Mouse (Mus musculus) cerebellum, adult 11-12 months (tissue): ENCODE results near the gene Nav3.

Experiments
- DNase-seq: peaks from one replicate; pipeline ENCODE4 v3.0.0; 2022

Nav3 gene

GRCm38 (mm10) chr10:109793491-109793890 lies 662.5 kb downstream of the Nav3 start:
- no peak for DNase-seq

GRCm38 (mm10) chr10:109788728-109789127 lies 667.3 kb downstream of the Nav3 start:
- DNase-seq, result no peak

- no peak for DNase-seq
Measured at GRCm38 (mm10) chr10:109779109-109779508, 676.9 kb downstream of the Nav3 start.

- no peak for DNase-seq
Measured at GRCm38 (mm10) chr10:109769092-109769491, 686.9 kb downstream of the Nav3 start.

GRCm38 (mm10) chr10:109765650-109766049 lies 690.4 kb downstream of the Nav3 start:
- DNase-seq, result no peak

- peak; percentile 15 for DNase-seq
Measured at GRCm38 (mm10) chr10:109764412-109765101, 691.4 kb downstream of the Nav3 start.

GRCm38 (mm10) chr10:109758921-109759600 lies 696.9 kb downstream of the Nav3 start:
- peak; percentile 51 for DNase-seq

- no peak for DNase-seq
Measured at GRCm38 (mm10) chr10:109746901-109747300, 709.1 kb downstream of the Nav3 start.

- DNase-seq, result peak; percentile 98
Measured at GRCm38 (mm10) chr10:109741664-109742063, 714.3 kb downstream of the Nav3 start.

GRCm38 (mm10) chr10:109740326-109740725 lies 715.7 kb downstream of the Nav3 start:
- DNase-seq, result peak; percentile 36

- no peak for DNase-seq
Measured at GRCm38 (mm10) chr10:109723646-109724045, 732.4 kb downstream of the Nav3 start.

GRCm38 (mm10) chr10:109718808-109719207 lies 737.2 kb downstream of the Nav3 start:
- no peak for DNase-seq

GRCm38 (mm10) chr10:109718390-109718789 lies 737.6 kb downstream of the Nav3 start:
- no peak for DNase-seq

GRCm38 (mm10) chr10:109713001-109713400 lies 743.0 kb downstream of the Nav3 start:
- DNase-seq, result peak; percentile 66

- no peak for DNase-seq
Measured at GRCm38 (mm10) chr10:109699771-109700335, 756.2 kb downstream of the Nav3 start.

GRCm38 (mm10) chr10:109690564-109690963 lies 765.4 kb downstream of the Nav3 start:
- DNase-seq, result peak; percentile 90

GRCm38 (mm10) chr10:109684109-109685056 lies 771.6 kb downstream of the Nav3 start:
- DNase-seq, result peak; percentile 93

- peak; percentile 86 for DNase-seq
Measured at GRCm38 (mm10) chr10:109672896-109673295, 783.1 kb downstream of the Nav3 start.

- DNase-seq, result no peak
Measured at GRCm38 (mm10) chr10:109667453-109667852, 788.6 kb downstream of the Nav3 start.

- peak; percentile 75 for DNase-seq
Measured at GRCm38 (mm10) chr10:109664629-109665317, 791.2 kb downstream of the Nav3 start.

- peak; percentile 75 for DNase-seq
Measured at GRCm38 (mm10) chr10:109651516-109651915, 804.5 kb downstream of the Nav3 start.

- no peak for DNase-seq
Measured at GRCm38 (mm10) chr10:109643598-109643997, 812.4 kb downstream of the Nav3 start.
